ENCODE assay signal across 11 mouse cellular contexts in the genomic region with DNA sequence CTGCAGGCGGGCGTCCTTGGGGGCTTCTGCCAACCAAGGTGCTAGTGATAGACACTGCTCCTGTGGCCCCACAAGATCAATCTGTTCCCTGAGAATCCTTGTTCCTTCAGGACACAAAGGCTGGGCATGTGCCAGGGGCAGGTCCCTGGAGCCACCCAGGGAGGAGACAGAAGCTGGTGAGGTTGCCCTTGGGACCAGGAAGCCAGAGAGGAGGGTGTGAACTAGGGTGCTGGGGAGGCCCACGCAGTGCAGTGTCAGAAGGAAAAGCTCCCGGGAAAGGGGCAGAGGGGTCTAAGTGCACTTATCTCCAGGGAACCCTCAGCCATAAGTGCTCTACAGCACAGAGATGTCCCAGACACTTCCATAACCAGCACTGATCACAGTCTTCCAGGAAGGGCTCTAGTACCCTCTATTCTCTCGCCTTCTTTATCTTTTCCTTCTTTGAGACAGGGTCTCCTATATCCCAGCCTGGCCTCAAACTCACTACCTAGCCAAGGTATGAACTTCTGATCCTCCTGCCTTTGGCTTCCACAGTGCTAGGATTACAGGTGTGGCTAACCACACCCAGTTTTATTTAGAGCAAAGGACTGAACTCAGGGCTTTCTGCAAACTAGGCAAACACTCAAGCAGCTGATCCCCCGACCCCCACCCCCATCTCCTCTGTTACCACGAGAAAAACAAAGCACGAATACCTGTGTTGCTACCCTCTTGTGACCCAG.
DNase-seq lines count a peak whose midpoint lies in the region; ATAC-seq and TF ChIP-seq lines count a peak whose summit lies in the region.
"Had no signal": no experiment of that assay in that cellular context is flagged by ENCODE, and none has a peak within 500 bp of the region (broad histone marks: within the 10 kb centered on the region; RNA-seq: fewer than 3 reads in every experiment).

No protein-coding gene starts in this region.

- ATAC-seq in heart, embryonic 15.5 days (replicated peaks; ENCODE audit: insufficient number of reproducible peaks, insufficient read depth, low FRiP score, low read depth) = no peak
- peak; percentile 16; the same call in 1 of the 2 replicates for ATAC-seq in embryonic facial prominence, embryonic 14.5 days (ENCODE audit: low read depth)
- no peak for ATAC-seq in limb, embryonic 14.5 days (ENCODE audit: low FRiP score, low read depth)

- H3K4me1 ChIP-seq in heart, embryonic 15.5 days (replicated peaks) = peaks cover 15% of the 10 kb centered on the region
- peaks cover 17% of the 10 kb centered on the region for H3K4me1 ChIP-seq in embryonic facial prominence, embryonic 14.5 days (ENCODE audit: control insufficient read depth, insufficient read depth, low read length)
- H3K4me1 ChIP-seq in limb, embryonic 14.5 days (ENCODE audit: control insufficient read depth, insufficient read depth, low read length) = peaks cover 20% of the 10 kb centered on the region

- peaks cover 56% of the 10 kb centered on the region for H3K79me3 ChIP-seq in C2C12 (ENCODE audit: low read depth)

- H3K79me2 ChIP-seq in C2C12 (ENCODE audit: control insufficient read depth, insufficient read depth) = peaks cover 81% of the 10 kb centered on the region

- intact Hi-C loops in left cerebral cortex, postnatal 14 days (cut with DNase I) = no loop called here

- peak overlapping the region; percentile 23 for H3ac ChIP-seq in C2C12 (ENCODE audit: control insufficient read depth, insufficient read length, low read depth)

- DNase-seq in heart, adult 8-10 months (ENCODE audit: low spot score) = no peak
- DNase-seq in embryonic facial prominence, embryonic 14.5 days (ENCODE audit: low spot score) = no peak
- DNase-seq in limb, embryonic 14.5 days (ENCODE audit: low spot score) = no peak
- no peak for DNase-seq in urinary bladder, postnatal 25 days (ENCODE audit: low spot score)
- DNase-seq in gastrocnemius, adult 8-10 months (ENCODE audit: low spot score in 2 of 2) = no peak
- DNase-seq in left cerebral cortex, postnatal 14 days (ENCODE audit: low spot score in 2 of 2) = no peak
- DNase-seq: cerebellum, adult 11 months had no signal

- 42% methylated on average over 8 of the region's 8 CpGs for WGBS in heart, embryonic 15.5 days
- WGBS in embryonic facial prominence, embryonic 14.5 days = 56% methylated on average over 8 of the region's 8 CpGs
- 64% methylated on average over 8 of the region's 8 CpGs for WGBS in limb, embryonic 14.5 days

- H3K4me2 ChIP-seq in heart, embryonic 15.5 days = no peak overlapping the region
- H3K4me2 ChIP-seq in embryonic facial prominence, embryonic 14.5 days (ENCODE audit: low read depth, low read length) = no peak overlapping the region
- H3K4me2 ChIP-seq in limb, embryonic 14.5 days (replicated peaks; ENCODE audit: low read depth, low read length, severe bottlenecking) = no peak overlapping the region

- 0 out of 2 replicates have a peak overlapping the region, but pooled peaks have one; percentile 7 for H3K27ac ChIP-seq in heart, embryonic 15.5 days
- 0 out of 2 replicates have a peak overlapping the region, but pooled peaks have one; percentile 61 for H3K27ac ChIP-seq in embryonic facial prominence, embryonic 14.5 days (replicated peaks; ENCODE audit: low read depth, low read length)
- H3K27ac ChIP-seq in limb, embryonic 14.5 days (replicated peaks; ENCODE audit: low read depth, low read length) = 0 out of 2 replicates have a peak overlapping the region, but pooled peaks have one; percentile 2
- H3K27ac ChIP-seq: macrophage had no signal

- no peak overlapping the region for H3K4me3 ChIP-seq in heart, embryonic 15.5 days
- H3K4me3 ChIP-seq in C2C12 (ENCODE audit: insufficient read depth, poor library complexity, severe bottlenecking) = no peak overlapping the region
- no peak overlapping the region for H3K4me3 ChIP-seq in embryonic facial prominence, embryonic 14.5 days (ENCODE audit: low read depth, low read length)
- no peak overlapping the region for H3K4me3 ChIP-seq in limb, embryonic 14.5 days (replicated peaks; ENCODE audit: low read length)

- peaks cover 9% of the 10 kb centered on the region; the same call in 1 of the 2 replicates for H3K36me3 ChIP-seq in heart, embryonic 15.5 days
- peaks cover 68% of the 10 kb centered on the region for H3K36me3 ChIP-seq in C2C12 (ENCODE audit: control insufficient read depth, insufficient read depth)
- peaks cover 30% of the 10 kb centered on the region for H3K36me3 ChIP-seq in embryonic facial prominence, embryonic 14.5 days (ENCODE audit: control insufficient read depth, insufficient read depth, low read length)
- peaks cover 59% of the 10 kb centered on the region for H3K36me3 ChIP-seq in limb, embryonic 14.5 days (ENCODE audit: control insufficient read depth, insufficient read depth, low read length)

- TF ChIP-seq CTCF in C2C12 (IDR thresholded peaks at IDR 0.05; ENCODE audit: control insufficient read depth, insufficient read depth, insufficient read length) = no peak

- H3K9ac ChIP-seq in heart, embryonic 15.5 days = no peak overlapping the region
- H3K9ac ChIP-seq in embryonic facial prominence, embryonic 14.5 days (ENCODE audit: low read depth, low read length) = no peak overlapping the region
- H3K9ac ChIP-seq in limb, embryonic 14.5 days (ENCODE audit: low read depth, low read length, severe bottlenecking) = no peak overlapping the region

- H3K27me3 ChIP-seq in heart, embryonic 15.5 days = no peaks in the 10 kb centered on the region
- no peaks in the 10 kb centered on the region for H3K27me3 ChIP-seq in C2C12 (ENCODE audit: control insufficient read depth, insufficient read depth, insufficient read length)
- H3K27me3 ChIP-seq in embryonic facial prominence, embryonic 14.5 days (replicated peaks; ENCODE audit: control insufficient read depth, insufficient read depth, low read length) = no peaks in the 10 kb centered on the region
- no peaks in the 10 kb centered on the region for H3K27me3 ChIP-seq in limb, embryonic 14.5 days (ENCODE audit: control insufficient read depth, insufficient read depth, low read length)
- H3K27me3 ChIP-seq: CH12.LX had no signal

- no peaks in the 10 kb centered on the region for H3K9me3 ChIP-seq in heart, embryonic 15.5 days (replicated peaks)
- no peaks in the 10 kb centered on the region for H3K9me3 ChIP-seq in embryonic facial prominence, embryonic 14.5 days (ENCODE audit: control insufficient read depth, low read length)
- H3K9me3 ChIP-seq in limb, embryonic 14.5 days (ENCODE audit: control insufficient read depth, low read length) = no peaks in the 10 kb centered on the region

- no peak for TF ChIP-seq POLR2A in limb, embryonic 14.5 days (IDR thresholded peaks at IDR 0.05; ENCODE audit: borderline replicate concordance, extremely low read depth, insufficient read depth, insufficient read length)

TF ChIP-seq in C2C12, 6 proteins besides CTCF, POLR2A, EP300 and RAD21:
- TF ChIP-seq MAX (IDR thresholded peaks at IDR 0.05) (no peak), USF1 (IDR thresholded peaks at IDR 0.05; ENCODE audit: low read depth) (no peak), FOSL1 (IDR thresholded peaks at IDR 0.05; ENCODE audit: insufficient read depth, low read length, poor library complexity, severe bottlenecking) (no peak), CEBPB (IDR thresholded peaks at IDR 0.05; ENCODE audit: low read depth) (no peak), MYOD1 (IDR thresholded peaks at IDR 0.05; ENCODE audit: control insufficient read depth, insufficient read length, low read depth) (no peak), MYOG (IDR thresholded peaks at IDR 0.05; ENCODE audit: control insufficient read depth, extremely low read depth, insufficient read length) (no peak)

Comparison
In these comparisons a context has a peak if more than half of its experiments do, and no peak if none do; other contexts are left out.
1. H3K27ac ChIP-seq: peak in every context shown above with its lines; median percentile 61 in embryonic facial prominence, embryonic 14.5 days; 7 in heart, embryonic 15.5 days; 2 in limb, embryonic 14.5 days.